Mouse (Mus musculus): Measurements from ENCODE around the gene Galm. TPM values are rescaled to one million over a fixed set of nuclear protein-coding genes. Genes with fewer than 3 reads are reported as not detected.
A peak's percentile ranks its signal among the peaks of the same experiment; 100 is the strongest.
"Not testable (repeated sequence)": the region's sequence is repeated elsewhere in the genome, so short reads cannot be mapped to it uniquely, and the experiment has no call there.

Gene Galm
- polyA plus RNA-seq, 1 experiment from 2014 or later: 14.5 TPM

DNA sequence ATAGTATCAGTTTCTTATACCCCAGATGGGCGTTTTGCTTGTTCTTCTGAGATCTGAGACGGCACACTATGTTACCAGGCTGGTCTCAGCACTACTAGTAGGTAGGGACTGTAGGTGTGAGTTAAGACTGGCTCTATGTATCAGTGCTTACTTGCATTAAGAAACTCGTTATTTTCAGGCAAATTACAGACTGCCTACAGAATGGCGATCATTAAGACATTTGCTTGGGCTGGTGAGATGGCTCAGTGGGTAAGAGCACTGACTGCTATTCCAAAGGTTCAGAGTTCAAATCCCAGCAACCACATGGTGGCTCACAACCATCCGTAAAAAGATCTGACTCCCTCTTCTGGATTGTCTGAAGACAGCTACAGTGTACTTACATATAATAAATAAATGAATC, 97.9 kb downstream of the Galm start:
- not testable (repeated sequence) for H3K27ac ChIP-seq (ENCODE audit: low read length); H3K27me3 ChIP-seq (ENCODE audit: control insufficient read depth, insufficient read depth, low read length); ATAC-seq (replicated peaks; ENCODE audit: extremely low read depth, insufficient read depth, low FRiP score); H3K9me3 ChIP-seq (replicated peaks; ENCODE audit: control insufficient read depth, low read length); H3K4me1 ChIP-seq (ENCODE audit: control insufficient read depth, insufficient read depth, low read length); H3K36me3 ChIP-seq (ENCODE audit: control insufficient read depth, insufficient read depth)
- 41% methylated on average over 4 of the region's 5 CpGs for WGBS
- H3K4me3 ChIP-seq (ENCODE audit: low read length): peak overlapping the region; percentile 70
- peak overlapping the region; percentile 84 for H3K4me2 ChIP-seq (ENCODE audit: low read depth, low read length)
- peak overlapping the region; percentile 81 for H3K9ac ChIP-seq (ENCODE audit: low read length)

DNA sequence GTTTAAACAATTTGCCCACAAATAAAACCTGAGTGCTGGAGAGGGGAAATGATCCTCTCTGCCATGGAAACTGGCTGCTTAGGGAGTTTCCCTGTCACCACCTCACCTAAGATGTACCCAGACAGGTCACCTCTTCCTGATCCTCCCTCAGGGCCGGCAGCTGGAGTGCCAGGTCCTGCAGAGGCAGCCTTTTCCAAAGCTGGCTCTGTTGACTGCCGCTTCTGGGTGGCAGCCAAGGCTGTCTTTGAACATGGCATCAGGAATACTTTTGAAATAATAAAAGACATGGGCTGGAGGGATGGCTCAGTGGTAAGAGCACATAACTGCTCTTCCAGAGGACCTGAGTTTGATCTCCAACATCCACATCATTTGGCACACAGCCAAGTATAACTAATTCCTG, 102.1 kb downstream of the Galm start:
- WGBS: 64% methylated on average over 2 of the region's 2 CpGs
- Histone ChIP-seq H3K36me3 (ENCODE audit: control insufficient read depth, insufficient read depth) (no peaks in the 10 kb centered on the region), H3K4me1 (ENCODE audit: control insufficient read depth, insufficient read depth, low read length) (peaks cover 7% of the 10 kb centered on the region), H3K27me3 (ENCODE audit: control insufficient read depth, insufficient read depth, low read length) (no peaks in the 10 kb centered on the region), H3K4me2 (ENCODE audit: low read depth, low read length) (no peak overlapping the region), H3K9me3 (replicated peaks; ENCODE audit: control insufficient read depth, low read length) (no peaks in the 10 kb centered on the region), H3K27ac (ENCODE audit: low read length) (no peak overlapping the region), H3K4me3 (ENCODE audit: low read length) (no peak overlapping the region), H3K9ac (ENCODE audit: low read length) (no peak overlapping the region)
- no peak for ATAC-seq (replicated peaks; ENCODE audit: extremely low read depth, insufficient read depth, low FRiP score)

DNA sequence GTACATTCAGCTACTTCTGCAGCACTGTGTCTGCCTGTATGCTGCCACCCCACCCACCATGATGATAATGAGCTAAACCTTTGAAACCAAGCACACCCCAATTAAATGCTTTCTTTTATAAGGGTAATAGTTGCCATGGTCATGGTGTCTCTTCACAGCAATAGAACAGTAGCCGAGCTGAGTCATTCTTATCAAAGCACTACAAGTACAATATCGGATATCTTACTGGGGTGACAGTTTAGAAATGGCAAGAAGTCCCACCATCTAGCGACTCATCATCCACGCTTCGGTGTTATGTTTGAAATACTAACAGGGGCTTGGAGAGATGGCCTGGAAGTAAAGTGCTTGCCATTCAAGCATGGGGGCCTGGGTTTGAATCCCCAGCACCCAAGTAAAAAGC, 106.6 kb downstream of the Galm start:
- H3K9ac ChIP-seq (ENCODE audit: low read length): no peak overlapping the region
- no peak overlapping the region for H3K27ac ChIP-seq (ENCODE audit: low read length)
- H3K27me3 ChIP-seq (ENCODE audit: control insufficient read depth, insufficient read depth, low read length): no peaks in the 10 kb centered on the region
- H3K36me3 ChIP-seq (ENCODE audit: control insufficient read depth, insufficient read depth): peaks cover 5% of the 10 kb centered on the region; the same call in 1 of the 2 replicates
- 0 out of 2 replicates have a peak, but pooled peaks cover 4% of the 10 kb centered on the region for H3K4me1 ChIP-seq (ENCODE audit: control insufficient read depth, insufficient read depth, low read length)
- no peak overlapping the region for H3K4me3 ChIP-seq (ENCODE audit: low read length)
- no peak overlapping the region for H3K4me2 ChIP-seq (ENCODE audit: low read depth, low read length)
- 86% methylated on average over 5 of the region's 5 CpGs for WGBS
- no peak for ATAC-seq (replicated peaks; ENCODE audit: extremely low read depth, insufficient read depth, low FRiP score)
- no peaks in the 10 kb centered on the region for H3K9me3 ChIP-seq (replicated peaks; ENCODE audit: control insufficient read depth, low read length)

DNA sequence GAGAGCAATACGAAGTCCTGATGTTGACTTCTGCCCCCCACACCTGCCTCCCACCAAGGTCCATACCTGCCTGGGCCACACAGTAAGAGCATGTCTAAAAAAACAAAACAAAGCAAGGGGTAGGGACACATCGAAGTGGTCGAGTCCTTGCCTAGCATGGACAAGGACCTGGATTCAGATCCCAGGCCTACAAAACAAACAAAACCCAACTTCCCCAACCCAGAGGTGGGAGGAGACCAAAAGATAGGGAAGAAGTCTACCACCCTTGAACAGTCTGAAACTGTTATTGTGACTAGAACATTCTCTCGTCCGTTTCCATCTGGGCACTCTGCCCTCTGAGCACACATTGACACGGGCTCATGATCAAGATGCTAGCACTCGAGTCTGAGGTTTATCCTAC, 107.1 kb downstream of the Galm start:
- H3K4me1 ChIP-seq (ENCODE audit: control insufficient read depth, insufficient read depth, low read length): 0 out of 2 replicates have a peak, but pooled peaks cover under 1% of the 10 kb centered on the region
- no peak overlapping the region for H3K4me2 ChIP-seq (ENCODE audit: low read depth, low read length)
- H3K27ac ChIP-seq (ENCODE audit: low read length): no peak overlapping the region
- no peak overlapping the region for H3K9ac ChIP-seq (ENCODE audit: low read length)
- no peaks in the 10 kb centered on the region for H3K27me3 ChIP-seq (ENCODE audit: control insufficient read depth, insufficient read depth, low read length)
- H3K36me3 ChIP-seq (ENCODE audit: control insufficient read depth, insufficient read depth): peaks cover 8% of the 10 kb centered on the region; the same call in 1 of the 2 replicates
- no peak for ATAC-seq (replicated peaks; ENCODE audit: extremely low read depth, insufficient read depth, low FRiP score)
- H3K4me3 ChIP-seq (ENCODE audit: low read length): no peak overlapping the region
- H3K9me3 ChIP-seq (replicated peaks; ENCODE audit: control insufficient read depth, low read length): no peaks in the 10 kb centered on the region
- WGBS: 75% methylated on average over 7 of the region's 7 CpGs

Other genes starting within 250 kb of the Galm start
- gene Atl2, start 231.3 kb upstream of the Galm start, polyA plus RNA-seq (2015; fragmentation: Nextera tagmentation; extraction: Ambion mirVana): 24.8 and 29.9 TPM in 2 replicates
- 38.7 and 44.4 TPM in 2 replicates for gene Hnrnpll, start 65.1 kb upstream of the Galm start, polyA plus RNA-seq (2015; fragmentation: Nextera tagmentation; extraction: Ambion mirVana)
- gene Srsf7, start 79.8 kb downstream of the Galm start, polyA plus RNA-seq (2015; fragmentation: Nextera tagmentation; extraction: Ambion mirVana): 291 and 311 TPM in 2 replicates
- 0.25 TPM in 1 of 2 replicates, not detected in the other for gene Ttc39d, start 80.0 kb downstream of the Galm start, polyA plus RNA-seq (2015; fragmentation: Nextera tagmentation; extraction: Ambion mirVana)
- gene Gemin6, start 97.0 kb downstream of the Galm start, polyA plus RNA-seq (2015; fragmentation: Nextera tagmentation; extraction: Ambion mirVana): 26.3 and 26.8 TPM in 2 replicates
- 25.7 and 27.5 TPM in 2 replicates for gene Morn2, start 162.7 kb downstream of the Galm start, polyA plus RNA-seq (2015; fragmentation: Nextera tagmentation; extraction: Ambion mirVana)
- 8.6 and 8.9 TPM in 2 replicates for gene Dhx57, start 163.0 kb downstream of the Galm start, polyA plus RNA-seq (2015; fragmentation: Nextera tagmentation; extraction: Ambion mirVana)
- 0.64 and 0.72 TPM in 2 replicates for gene Arhgef33, start 179.9 kb downstream of the Galm start, polyA plus RNA-seq (2015; fragmentation: Nextera tagmentation; extraction: Ambion mirVana)
- gene Gm10190, start 246.1 kb downstream of the Galm start, polyA plus RNA-seq (2015; fragmentation: Nextera tagmentation; extraction: Ambion mirVana): 0.79 and 1.3 TPM in 2 replicates

All from heart, embryonic 16.5 days (tissue).